Mouse (Mus musculus) heart, postnatal 0 days (tissue): Measurements from ENCODE around the gene Specc1.

Experiments used
- CTCF ChIP-seq: IDR thresholded peaks from 2 replicates; pipeline ENCODE4 v1.5.1; 2016; ENCODE audit warnings: antibody characterized with exemption, control low read depth, low read depth
- EP300 ChIP-seq: IDR thresholded peaks from 2 replicates; pipeline ENCODE4 v1.6.1; 2016; ENCODE audit warnings: antibody characterized with exemption, low read depth

DNA sequence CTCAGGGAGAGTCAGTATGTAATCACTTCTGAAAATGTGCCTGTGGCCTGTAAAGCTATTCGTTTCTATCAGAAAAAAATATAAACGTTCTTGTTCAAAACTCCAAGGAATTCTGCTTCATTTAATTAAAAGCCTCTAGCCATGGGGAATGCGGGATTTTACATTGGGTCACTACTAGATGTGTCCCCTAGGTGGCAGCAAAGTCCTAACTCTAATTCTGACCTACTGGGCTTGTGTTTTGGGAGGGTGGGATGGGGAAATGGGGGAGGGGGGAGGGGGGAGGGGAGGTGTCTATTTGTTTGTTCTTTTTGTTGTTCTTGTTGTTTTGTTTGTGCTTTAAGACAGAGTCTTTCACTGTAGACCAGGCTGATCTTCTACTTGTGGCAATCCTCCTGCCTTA, 7.2 kb upstream of the Specc1 start:
- TF ChIP-seq CTCF (peak; percentile 67), EP300 (no peak)
